Mouse (Mus musculus) spleen, adult 2 months (tissue): ENCODE data around the gene Ntf5. TPM values are rescaled to one million over a fixed set of nuclear protein-coding genes. Genes with fewer than 3 reads are reported as not detected.
A peak's percentile ranks its signal among the peaks of the same experiment; 100 is the strongest.

Experiments
- DNase-seq, 2 experiments: peaks; one replicate each; pipeline versions ENCODE4 v3.0.0 to v3.0.0-alpha.2; 2012 to 2021; ENCODE audit warnings: low spot score in 2 of 2, low read depth in 1 of 2
- H3K27ac ChIP-seq: fragments of 200-500 bp; 2 replicates; pipeline ENCODE4 v1.5.1; 2012; ENCODE audit warnings: low read length, inconsistent platforms; ENCODE audit not compliant: insufficient read depth
- H3K27me3 ChIP-seq: fragments of 200-500 bp; 2 replicates; pipeline ENCODE4 v1.6.1; 2012; ENCODE audit warnings: mild to moderate bottlenecking, moderate library complexity, low read length, inconsistent platforms; ENCODE audit not compliant: control insufficient read depth, insufficient read depth
- H3K36me3 ChIP-seq: fragments of 200-500 bp; 2 replicates; pipeline ENCODE4 v1.6.1; 2012; ENCODE audit warnings: mild to moderate bottlenecking, low read length, inconsistent platforms; ENCODE audit not compliant: control insufficient read depth, insufficient read depth
- H3K4me1 ChIP-seq: fragments of 200-500 bp; 2 replicates; pipeline ENCODE4 v1.6.1; 2011; ENCODE audit warnings: inconsistent platforms; ENCODE audit not compliant: control insufficient read depth, insufficient read depth, insufficient read length
- H3K4me3 ChIP-seq: fragments of 200-500 bp; 2 replicates; pipeline ENCODE4 v1.5.1; 2011; ENCODE audit warnings: mild to moderate bottlenecking, inconsistent platforms; ENCODE audit not compliant: insufficient read depth, insufficient read length; ENCODE audit errors: extremely low read depth
- CTCF ChIP-seq: fragments of 200-500 bp; IDR thresholded peaks from 2 replicates; pipeline ENCODE4 v1.5.1; 2011; ENCODE audit warnings: mild to moderate bottlenecking, inconsistent platforms; ENCODE audit not compliant: insufficient read depth, insufficient read length, insufficient replicate concordance; ENCODE audit errors: extremely low read depth
- POLR2A ChIP-seq: fragments of 200-500 bp; IDR thresholded peaks from 2 replicates; pipeline ENCODE4 v1.6.1; 2011; ENCODE audit warnings: low read depth, low read length, inconsistent platforms
- WGBS: fragments of 180-500 bp; shearing (Covaris S2); methylation state at CpG from one replicate; pipeline ENCODE4 v1.1.7; 2018; 5-methylcytosine and 5-hydroxymethylcytosine counted together
- polyA plus RNA-seq: library from polyadenylated mRNA; depleted of rRNA; stranded (reverse); fragments of >200 nt; gene quantifications from 2 replicates; pipeline ENCODE4 v1.2.3, GENCODE M21; 2012

Gene Ntf5
- polyA plus RNA-seq, 1 experiment, result 0.12 TPM

DNA sequence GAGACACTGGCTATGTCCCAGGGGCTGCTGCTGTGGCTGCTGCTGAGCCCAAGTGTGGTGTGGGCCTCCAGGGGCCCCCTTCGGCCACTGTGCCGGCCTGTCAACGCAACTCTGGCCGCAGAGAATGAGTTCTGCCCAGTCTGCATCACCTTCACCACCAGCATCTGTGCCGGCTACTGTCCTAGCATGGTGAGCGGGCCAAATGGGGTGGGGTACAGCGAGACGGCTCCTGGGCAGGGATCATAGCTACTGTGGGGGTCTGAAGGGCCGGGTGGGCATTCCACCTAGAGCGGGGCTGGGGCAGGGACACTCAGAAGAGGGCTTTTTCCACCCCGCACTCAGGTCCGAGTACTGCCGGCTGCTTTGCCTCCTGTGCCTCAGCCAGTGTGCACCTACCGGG, 7.7 kb downstream of the Ntf5 start:
- TF ChIP-seq CTCF, result no peak
- no peak for TF ChIP-seq POLR2A
- H3K27ac ChIP-seq, result no peak overlapping the region
- DNase-seq, result no peak
- peaks cover 41% of the 10 kb centered on the region for H3K36me3 ChIP-seq
- WGBS, result 97% methylated on average over 14 of the region's 14 CpGs
- H3K4me1 ChIP-seq, result no peaks in the 10 kb centered on the region
- peaks cover 6% of the 10 kb centered on the region; the same call in 1 of the 2 replicates for H3K27me3 ChIP-seq
- no peak overlapping the region for H3K4me3 ChIP-seq

DNA sequence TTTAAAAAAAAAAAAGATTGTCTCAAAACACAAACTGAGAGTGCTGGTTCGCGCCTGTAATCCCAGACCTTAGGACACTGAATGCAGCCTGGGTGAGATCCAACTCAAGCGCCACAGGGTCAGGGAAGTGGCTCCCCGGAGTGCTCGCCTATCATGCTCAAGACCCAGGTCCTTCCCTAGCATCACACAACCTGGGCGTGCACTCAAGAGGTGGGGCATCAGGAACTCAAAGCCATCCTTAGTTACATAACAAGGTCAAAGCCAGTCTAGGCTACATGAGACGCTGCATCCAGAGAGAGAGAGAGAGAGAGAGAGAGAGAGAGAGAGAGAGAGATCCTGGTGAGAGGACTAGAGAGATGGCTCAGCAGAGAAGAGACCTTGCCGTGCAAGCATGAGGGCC, 13.1 kb downstream of the Ntf5 start:
- 92% methylated on average over 8 of the region's 8 CpGs for WGBS
- Histone ChIP-seq H3K4me1 (no peaks in the 10 kb centered on the region), H3K36me3 (peaks cover 51% of the 10 kb centered on the region), H3K4me3 (no peak overlapping the region), H3K27me3 (no peaks in the 10 kb centered on the region), H3K27ac (no peak overlapping the region)
- no peak for TF ChIP-seq CTCF
- no peak for TF ChIP-seq POLR2A
- no peak for DNase-seq

DNA sequence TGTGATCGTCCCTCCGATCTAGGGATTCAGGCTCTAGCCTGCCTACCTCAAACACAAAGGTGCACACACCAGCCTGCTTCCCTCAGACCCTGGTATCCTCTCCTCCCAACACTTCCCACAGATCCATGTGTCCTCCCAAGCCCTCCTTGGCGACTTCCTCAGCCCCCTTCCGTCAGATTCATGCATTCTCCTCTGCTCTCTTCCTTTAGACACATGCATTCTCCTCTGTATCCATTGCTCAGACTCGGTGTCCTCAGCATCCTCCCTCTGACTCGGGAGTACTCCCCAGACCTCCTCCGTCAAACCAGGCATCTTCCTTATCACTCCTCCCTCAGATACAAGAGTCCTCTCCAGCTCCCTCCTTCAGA, 20.3 kb downstream of the Ntf5 start:
- Histone ChIP-seq H3K4me3 (peak overlapping the region; percentile 74), H3K27me3 (no peaks in the 10 kb centered on the region), H3K27ac (peak overlapping the region; percentile 72), H3K4me1 (peaks cover 10% of the 10 kb centered on the region; the same call in 1 of the 2 replicates), H3K36me3 (peaks cover 10% of the 10 kb centered on the region)
- no peak for DNase-seq
- under 1% methylated on average over 7 of the region's 7 CpGs for WGBS
- TF ChIP-seq POLR2A (no peak), CTCF (no peak)

DNA sequence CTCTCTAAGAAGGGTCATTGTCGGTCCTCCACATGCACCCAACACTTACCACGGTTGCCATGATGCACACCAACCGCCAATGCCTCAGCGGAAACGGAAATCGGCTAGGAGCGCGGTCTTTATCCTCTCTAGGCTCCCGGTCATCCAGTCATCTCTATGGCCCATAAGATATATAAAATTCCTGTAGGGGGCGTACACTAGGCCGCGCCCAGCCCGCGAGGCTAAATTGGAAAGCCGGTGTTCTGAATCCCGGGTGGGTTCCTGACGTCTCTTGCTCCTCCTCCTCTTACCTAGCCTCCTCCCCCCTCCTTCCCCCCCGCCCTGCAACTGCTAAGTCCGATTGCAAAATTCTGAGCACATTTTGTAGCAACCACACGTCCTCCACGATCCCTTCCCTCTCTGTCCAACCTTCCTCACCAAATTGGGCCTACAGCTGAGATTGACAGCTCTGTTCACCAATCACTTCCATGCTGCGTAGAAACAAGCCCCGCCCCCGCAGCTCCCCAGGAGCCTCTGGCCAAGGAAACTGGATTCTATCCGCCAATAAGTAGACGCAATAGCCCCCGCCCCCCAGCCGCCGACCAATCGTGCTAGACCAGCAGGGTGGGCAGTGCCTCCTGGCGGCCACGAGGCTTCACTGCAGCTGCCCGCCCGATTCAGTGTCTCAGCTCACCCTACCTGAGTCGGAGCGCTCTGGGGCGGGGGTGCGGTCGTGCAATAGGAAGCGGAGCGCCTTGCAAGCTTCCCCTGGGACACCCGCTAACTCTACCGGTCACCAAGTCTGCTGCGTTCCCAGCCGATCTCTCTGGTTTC, 20.9 kb downstream of the Ntf5 start, which contains the start of gene Gys1:
Gene Gys1, plus strand, starts transcription at position 642 of the 813 bp plus-strand sequence.
- peak within 1 kb of the TSS; percentile 72 for H3K27ac ChIP-seq
- DNase-seq, result peak; percentile 100
- no peaks in the 10 kb centered on the region for H3K27me3 ChIP-seq
- H3K4me3 ChIP-seq, result peak within 1 kb of the TSS; percentile 74
- peaks cover 7% of the 10 kb centered on the region for H3K36me3 ChIP-seq
- WGBS, result under 1% methylated on average over 45 of the region's 45 CpGs
- peak; percentile 21; the same call in 1 of the 2 replicates for TF ChIP-seq POLR2A
- TF ChIP-seq CTCF, result peak; percentile 99
- H3K4me1 ChIP-seq, result peaks cover 10% of the 10 kb centered on the region; the same call in 1 of the 2 replicates

DNA sequence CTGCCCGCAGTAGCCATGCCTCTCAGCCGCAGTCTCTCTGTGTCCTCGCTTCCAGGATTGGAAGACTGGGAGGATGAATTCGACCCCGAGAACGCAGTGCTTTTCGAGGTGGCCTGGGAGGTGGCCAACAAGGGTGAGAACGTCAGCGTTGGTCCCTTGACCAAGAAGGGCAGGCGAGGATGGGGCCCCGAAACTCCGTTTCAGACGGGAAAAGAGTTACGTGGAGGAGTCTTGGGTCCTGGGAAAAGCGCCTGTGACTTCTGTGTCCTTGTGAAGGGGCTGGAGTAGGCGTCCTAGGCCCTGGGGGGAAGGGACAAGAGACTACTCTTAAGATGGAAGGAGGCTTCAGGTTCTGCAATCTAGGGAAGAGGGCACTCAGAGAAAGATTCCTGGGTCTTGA, 21.5 kb downstream of the Ntf5 start:
- Histone ChIP-seq H3K27ac (no peak overlapping the region), H3K36me3 (peaks cover 6% of the 10 kb centered on the region), H3K4me1 (peaks cover 10% of the 10 kb centered on the region; the same call in 1 of the 2 replicates), H3K4me3 (peak overlapping the region; percentile 61), H3K27me3 (no peaks in the 10 kb centered on the region)
- no peak for DNase-seq
- TF ChIP-seq CTCF (no peak), POLR2A (no peak)
- 6% methylated on average over 16 of the region's 16 CpGs for WGBS

DNA sequence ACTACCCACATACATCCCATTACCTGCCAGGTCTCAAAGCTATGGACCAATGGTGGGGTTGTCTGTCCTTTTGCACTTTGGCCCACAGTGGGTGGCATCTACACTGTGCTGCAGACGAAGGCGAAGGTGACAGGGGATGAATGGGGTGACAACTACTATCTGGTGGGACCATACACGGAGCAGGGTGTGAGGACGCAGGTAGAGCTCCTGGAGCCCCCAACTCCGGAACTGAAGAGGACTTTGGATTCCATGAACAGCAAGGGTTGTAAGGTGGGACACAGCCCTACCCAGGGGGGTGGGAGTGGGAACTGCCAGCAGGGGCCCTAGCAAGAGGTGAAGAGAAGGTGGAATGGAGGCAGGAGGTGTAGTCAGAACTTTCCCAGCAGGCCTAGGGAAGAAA, 22.9 kb downstream of the Ntf5 start:
- no peak for DNase-seq
- 97% methylated on average over 5 of the region's 5 CpGs for WGBS
- Histone ChIP-seq H3K4me1 (peaks cover 10% of the 10 kb centered on the region; the same call in 1 of the 2 replicates), H3K36me3 (0 out of 2 replicates have a peak, but pooled peaks cover 2% of the 10 kb centered on the region), H3K27ac (no peak overlapping the region), H3K27me3 (no peaks in the 10 kb centered on the region), H3K4me3 (no peak overlapping the region)
- TF ChIP-seq CTCF (no peak), POLR2A (no peak)

DNA sequence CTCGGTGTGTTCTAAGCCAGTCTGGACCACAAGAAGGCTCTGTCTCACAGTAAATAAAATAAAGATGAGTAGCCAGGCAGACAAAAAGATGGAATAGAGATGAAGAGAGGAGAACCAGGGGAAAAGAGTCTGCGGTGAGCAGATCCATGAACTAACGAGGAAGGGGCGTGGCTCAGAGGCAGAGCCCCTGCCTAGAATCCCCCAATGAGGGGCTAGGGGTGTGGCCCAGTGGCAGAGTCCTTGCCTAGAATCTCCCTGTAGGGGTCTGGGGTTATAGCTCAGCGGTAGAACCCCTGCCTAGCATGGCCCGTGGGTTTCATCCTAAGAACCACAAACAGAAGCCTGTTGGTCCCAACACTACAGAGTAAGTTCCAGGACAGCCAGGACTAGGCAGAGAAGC, 23.6 kb downstream of the Ntf5 start:
- Histone ChIP-seq H3K27me3 (no peaks in the 10 kb centered on the region), H3K36me3 (0 out of 2 replicates have a peak, but pooled peaks cover 2% of the 10 kb centered on the region), H3K4me1 (peaks cover 10% of the 10 kb centered on the region; the same call in 1 of the 2 replicates), H3K4me3 (no peak overlapping the region), H3K27ac (no peak overlapping the region)
- WGBS, result 86% methylated on average over 6 of the region's 6 CpGs
- TF ChIP-seq POLR2A (no peak), CTCF (no peak)
- no peak for DNase-seq
